Mouse (Mus musculus) gastrocnemius, postnatal 10 days (tissue): ENCODE measurements around the gene Disc1. TPM values are rescaled to one million over a fixed set of nuclear protein-coding genes. Genes with fewer than 3 reads are reported as not detected.

Experiments used
- DNase-seq: peaks from one replicate; pipeline ENCODE4 v3.0.0; 2021; ENCODE audit warnings: mixed read lengths
- total RNA-seq, 2 experiments: library from RNA; stranded (reverse); gene quantifications; 2 replicates each; pipeline ENCODE4 v1.2.3; 2021

The Disc1 gene
- total RNA-seq, 2 experiments from 2014 or later = 2.6 to 4.0 TPM

DNA sequence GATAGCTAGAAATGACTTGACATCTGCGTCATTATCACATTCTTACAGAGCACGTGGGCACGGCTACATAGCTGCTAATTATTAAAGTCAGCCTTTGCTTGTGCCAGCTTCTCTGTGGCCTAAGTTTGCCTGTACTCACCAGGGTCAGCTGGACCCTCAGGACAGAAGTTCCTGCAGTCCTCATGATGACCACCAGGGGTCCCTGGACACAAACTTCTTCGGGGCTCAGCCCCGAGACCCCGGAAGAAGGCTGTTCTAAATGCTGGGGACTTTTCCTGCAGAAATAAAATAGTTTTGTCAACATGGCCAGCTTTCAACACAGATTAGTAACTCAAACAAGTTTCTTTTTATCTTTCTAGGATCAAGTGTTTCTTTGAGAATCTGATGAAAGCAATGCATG lies 74.3 kb downstream of the Disc1 start:
- peak; percentile 51 for DNase-seq

DNA sequence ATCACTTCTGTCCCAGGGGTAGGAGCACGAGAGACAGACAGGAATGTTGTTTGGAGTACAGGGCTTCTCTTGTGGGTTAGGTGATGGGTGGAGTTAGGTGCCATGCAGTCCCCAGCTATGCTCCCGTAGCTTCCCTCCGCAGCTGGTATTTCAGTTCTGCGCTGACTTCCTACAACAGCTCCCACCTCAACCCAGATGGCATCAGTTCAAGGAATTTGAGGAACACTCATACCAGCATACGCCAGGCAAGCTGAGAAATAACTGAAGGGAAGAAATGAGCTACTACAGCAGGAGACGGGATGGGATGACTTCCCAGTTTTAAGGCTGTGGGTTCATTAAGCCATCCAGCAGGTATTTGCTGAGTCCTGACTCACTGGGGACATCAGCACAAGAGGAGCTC lies 76.8 kb downstream of the Disc1 start:
- no peak for DNase-seq

- DNase-seq = no peak
Observed at GRCm38 (mm10) chr8:125131265-125131664, 77.3 kb downstream of the Disc1 start.

DNA sequence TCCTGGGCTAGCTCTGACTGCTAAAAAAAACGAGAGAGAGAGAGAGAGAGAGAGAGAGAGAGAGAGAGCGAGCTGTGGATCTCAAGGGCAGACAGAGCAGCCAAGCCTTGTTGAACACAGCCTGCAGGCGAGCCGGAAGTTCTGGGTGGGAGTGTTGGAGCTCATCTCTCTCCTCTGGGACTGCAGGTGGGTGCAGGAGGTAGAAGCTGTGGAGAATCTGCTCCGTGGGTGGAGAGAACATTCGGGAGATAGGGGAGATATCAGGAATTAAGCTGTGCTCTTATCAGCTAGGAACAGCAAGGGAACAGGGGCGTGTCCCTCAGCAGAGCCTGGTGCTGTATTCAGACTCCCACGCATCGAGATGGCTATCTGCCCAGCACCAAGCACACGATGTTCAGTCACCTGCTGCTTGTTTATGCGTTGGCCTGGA lies 79.7 kb downstream of the Disc1 start:
- DNase-seq = no peak

DNA sequence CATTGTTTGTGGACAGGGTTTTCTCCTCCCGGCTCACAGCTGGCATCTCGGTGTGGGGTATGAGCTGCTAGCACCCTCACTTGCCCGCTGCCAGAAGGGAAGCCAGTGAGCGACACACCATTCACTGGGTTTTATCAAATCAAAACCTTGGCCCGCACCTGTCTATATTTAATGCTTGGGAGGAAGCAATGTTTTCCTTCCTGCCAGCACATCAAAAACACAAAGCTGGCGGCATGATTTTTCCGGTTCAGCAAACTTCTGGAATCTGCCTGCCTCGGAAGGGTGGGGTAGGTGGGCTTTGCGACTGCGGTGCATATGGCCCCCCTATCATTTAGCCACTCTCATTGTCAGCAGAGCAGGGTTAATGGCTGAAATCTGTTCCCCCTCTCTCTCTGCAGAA lies 80.9 kb downstream of the Disc1 start:
- DNase-seq = no peak

- peak; percentile 31 for DNase-seq
Observed at GRCm38 (mm10) chr8:125139689-125140150, 85.7 kb downstream of the Disc1 start.

- DNase-seq = no peak
Observed at GRCm38 (mm10) chr8:125140965-125141364, 87.0 kb downstream of the Disc1 start.

DNA sequence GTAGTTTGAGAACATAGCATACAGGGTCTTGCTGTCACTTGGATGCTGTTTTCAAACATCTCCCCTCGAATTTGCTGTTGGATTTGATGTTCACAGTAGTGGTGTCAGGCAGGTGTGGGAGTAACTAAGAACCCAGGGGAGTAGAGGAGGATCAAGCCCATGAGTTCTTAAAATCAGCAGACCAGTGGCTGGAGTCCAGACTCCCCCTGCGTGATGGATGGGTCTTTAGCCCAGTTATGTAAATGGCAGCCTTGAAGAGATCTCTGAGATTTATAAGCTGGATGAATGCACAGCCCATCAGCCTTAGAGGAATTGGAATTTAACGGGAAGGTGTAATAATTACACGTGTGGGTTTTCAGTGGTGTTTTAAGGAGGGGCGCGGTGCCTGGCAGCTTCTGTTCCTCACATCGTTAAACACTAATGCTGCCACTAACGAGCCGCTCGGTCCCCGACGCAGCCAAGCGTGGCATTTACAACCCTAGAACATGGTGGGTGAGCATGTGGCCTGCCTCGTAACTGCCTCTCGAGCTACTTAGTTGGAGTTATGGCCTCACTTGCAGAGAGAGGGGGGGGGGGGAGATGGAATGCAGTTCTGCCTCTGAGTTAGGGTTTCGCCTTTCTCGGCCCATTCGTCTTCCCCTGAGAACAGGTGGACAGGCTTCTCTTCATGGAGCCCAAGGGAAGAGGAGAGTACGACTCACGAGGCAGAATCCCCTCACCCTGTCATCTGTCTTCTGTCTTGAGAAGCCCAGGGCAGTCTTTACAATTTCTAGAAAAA lies 103.1 kb downstream of the Disc1 start:
- DNase-seq = no peak

DNA sequence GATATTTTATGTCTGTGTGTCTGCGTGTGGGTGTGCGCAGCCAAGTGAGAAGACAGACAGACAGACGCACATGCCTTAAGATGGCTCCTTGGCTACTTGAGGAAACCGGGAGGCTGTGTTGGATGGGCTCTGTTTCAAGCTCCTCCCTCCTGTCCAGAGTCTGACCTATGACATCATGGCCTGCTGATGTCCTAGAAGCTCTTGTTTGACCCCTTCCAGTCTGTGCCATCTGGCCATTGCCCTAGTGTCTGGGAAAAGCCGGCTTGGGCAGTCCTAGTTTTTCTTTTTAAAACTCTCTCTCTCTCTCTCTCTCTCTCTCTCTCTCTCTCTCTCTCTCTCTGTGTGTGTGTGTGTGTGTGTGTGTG lies 103.6 kb downstream of the Disc1 start:
- DNase-seq = no peak

DNA sequence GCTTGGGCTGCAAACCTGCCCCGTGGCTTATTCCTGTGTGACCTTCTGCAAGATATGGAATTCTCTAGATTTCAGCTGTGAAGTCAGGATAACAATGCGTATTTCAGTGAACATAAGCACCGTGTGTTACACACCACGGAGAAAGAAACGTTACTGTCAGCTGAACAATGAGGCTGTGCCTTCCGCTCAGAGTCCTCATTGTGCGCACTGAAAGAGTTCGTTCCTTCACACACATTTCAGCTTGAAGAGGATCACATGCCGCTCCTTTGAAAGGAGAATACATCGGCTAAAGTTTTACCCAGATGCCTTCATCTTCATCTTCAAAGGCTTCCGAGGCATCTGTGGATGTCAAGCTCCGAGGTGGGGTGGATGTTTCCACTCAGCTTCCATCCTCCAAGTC lies 105.4 kb downstream of the Disc1 start:
- DNase-seq = no peak

GRCm38 (mm10) chr8:125163491-125163890 lies 109.5 kb downstream of the Disc1 start:
- no peak for DNase-seq

- no peak for DNase-seq
Observed at GRCm38 (mm10) chr8:125163906-125164305, 109.9 kb downstream of the Disc1 start.

- peak; percentile 66 for DNase-seq
Observed at GRCm38 (mm10) chr8:125165505-125166446, 111.8 kb downstream of the Disc1 start.

DNA sequence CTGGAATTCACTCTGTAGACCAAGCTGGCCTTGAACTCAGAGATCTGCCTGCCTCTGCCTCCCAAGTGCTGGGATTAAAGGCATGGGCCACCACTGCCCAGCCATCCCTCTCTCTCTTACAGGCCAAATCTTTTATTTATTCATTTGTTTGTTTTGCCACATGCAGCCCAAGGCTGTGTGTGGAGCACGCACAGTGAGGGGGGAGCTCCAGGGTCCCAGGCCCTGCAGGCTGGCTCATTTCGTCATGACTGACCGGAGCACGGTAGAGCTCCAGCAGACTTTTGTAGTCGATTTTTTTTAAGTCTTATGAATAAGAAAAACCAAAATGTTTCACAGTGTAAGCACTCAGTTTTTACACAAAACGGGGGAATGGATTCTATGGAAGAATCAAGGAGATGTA lies 112.5 kb downstream of the Disc1 start:
- DNase-seq = no peak

DNA sequence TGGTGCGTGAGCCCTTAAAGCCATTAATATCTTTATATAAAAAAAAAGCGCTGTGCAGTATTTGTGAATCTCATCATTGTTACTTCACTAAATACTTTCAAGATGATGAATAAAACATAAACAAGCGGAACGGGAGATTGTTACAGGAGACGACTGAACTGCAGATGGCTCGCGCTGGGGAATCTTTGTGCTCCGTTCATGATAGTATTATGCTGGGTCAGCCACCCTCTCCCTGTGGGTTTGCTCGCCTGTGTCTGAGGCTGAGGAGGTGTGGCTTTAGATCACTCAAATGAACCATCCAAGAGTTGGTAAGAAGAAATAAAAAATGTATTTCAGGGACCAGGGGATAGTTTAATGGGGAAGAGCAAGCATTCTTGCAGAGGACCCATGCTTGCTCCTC lies 113.0 kb downstream of the Disc1 start:
- DNase-seq = no peak

GRCm38 (mm10) chr8:125169628-125170027 lies 115.6 kb downstream of the Disc1 start:
- no peak for DNase-seq

DNA sequence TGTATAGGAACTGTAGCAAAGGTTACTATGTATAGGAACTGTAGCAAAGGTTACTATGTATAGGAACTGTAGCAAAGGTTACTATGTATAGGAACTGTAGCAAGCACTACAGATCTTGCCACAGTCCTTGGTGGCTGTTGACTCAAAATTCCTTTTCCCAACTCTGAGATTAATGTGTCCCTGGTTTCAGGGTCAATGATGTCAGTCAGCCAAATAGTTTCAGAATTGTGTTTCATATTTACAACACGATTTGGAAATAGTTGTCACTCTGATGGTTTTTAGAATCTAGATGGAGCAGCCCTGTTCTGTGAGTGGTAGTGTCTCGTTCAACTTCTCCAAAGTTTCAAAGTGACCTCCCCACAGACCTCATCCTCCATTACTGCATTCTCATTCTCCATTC lies 117.5 kb downstream of the Disc1 start:
- DNase-seq = no peak

GRCm38 (mm10) chr8:125174237-125174636 lies 120.2 kb downstream of the Disc1 start:
- DNase-seq = peak; percentile 67

GRCm38 (mm10) chr8:125174851-125175250 lies 120.9 kb downstream of the Disc1 start:
- DNase-seq = no peak

DNA sequence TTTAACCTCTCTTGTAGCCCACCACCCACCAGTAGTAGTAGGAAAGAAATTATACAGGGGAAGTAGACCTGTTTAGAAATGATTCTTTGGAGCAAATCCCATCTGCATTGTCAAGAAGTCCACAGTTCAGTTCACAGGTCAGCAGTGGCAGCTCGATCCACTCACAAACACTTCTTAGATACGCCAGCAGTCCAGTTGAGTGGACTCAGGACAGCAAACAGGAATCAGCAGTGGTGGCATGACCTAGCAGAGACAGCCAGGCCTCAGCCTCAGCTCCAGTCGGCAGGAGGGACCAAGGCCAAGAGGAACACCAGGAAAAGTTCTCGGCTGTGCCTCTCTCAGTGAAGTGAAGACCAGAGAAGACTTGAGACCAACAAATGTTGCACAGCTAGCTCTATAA lies 121.7 kb downstream of the Disc1 start:
- no peak for DNase-seq

DNA sequence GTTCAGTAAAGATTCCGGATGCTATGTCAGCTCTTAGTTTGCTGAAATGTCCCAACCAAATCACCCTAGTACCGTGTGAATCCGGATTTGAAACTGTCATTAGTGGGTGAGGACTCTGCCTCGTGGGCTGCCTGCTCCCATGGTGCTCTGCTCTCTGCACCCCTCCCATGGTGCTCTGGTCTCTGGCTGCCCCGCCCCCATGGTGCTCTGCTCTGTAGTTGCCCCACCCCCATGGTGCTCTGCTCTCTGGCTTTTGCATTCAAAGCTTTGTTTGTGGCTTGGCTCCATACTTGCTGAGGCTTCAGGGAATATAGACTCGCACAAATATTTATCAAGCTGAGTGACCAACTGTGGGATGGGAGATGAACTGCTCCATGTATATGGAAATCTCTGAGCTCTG lies 123.1 kb downstream of the Disc1 start:
- no peak for DNase-seq

DNA sequence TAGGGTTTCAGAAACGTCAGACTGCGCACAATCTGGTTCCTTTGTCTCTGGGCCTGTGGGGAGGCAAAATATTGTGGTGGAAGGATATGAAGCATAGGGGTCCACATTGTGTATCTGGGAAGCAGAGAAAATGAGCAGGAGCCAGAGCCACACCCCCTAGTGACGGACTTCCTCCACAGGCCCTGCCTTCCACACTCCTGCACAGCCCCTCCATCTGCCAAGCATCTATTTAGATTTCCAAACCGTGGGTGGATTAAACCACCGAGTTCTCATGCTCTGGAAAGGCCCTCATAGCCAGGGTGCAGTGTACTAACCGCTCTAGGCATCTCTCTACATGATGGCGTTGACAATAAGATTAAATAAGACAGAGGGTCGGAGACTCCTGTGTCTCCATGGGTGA lies 124.0 kb downstream of the Disc1 start:
- DNase-seq = no peak
